Mouse (Mus musculus) kidney, embryonic 16.5 days (tissue): ENCODE results near the gene Cntrob. TPM values are rescaled to one million over a fixed set of nuclear protein-coding genes. Genes with fewer than 3 reads are reported as not detected.

Source experiments
- ATAC-seq: fragments of 200-750 bp; cut with Nextera tagmentation; 2 replicates; pipeline ENCODE4 v1.8.0; 2017; ENCODE audit warnings: moderate TSS enrichment; ENCODE audit not compliant: low FRiP score, low TSS enrichment
- H3K27ac ChIP-seq: fragments of 300-500 bp; sonication (generic); 2 replicates; pipeline ENCODE4 v1.5.1; 2014; ENCODE audit warnings: low read length
- H3K27me3 ChIP-seq: fragments of 300-500 bp; sonication (generic); 2 replicates; pipeline ENCODE4 v1.6.1; 2014; ENCODE audit warnings: low read length, control low read depth, mixed read lengths; ENCODE audit not compliant: insufficient read depth
- H3K36me3 ChIP-seq: fragments of 300-500 bp; sonication (generic); 2 replicates; pipeline ENCODE4 v1.6.1; 2014; ENCODE audit warnings: low read length, control low read depth, mixed read lengths; ENCODE audit not compliant: insufficient read depth
- H3K4me1 ChIP-seq: fragments of 300-500 bp; sonication (generic); 2 replicates; pipeline ENCODE4 v1.6.1; 2014; ENCODE audit warnings: low read length, control low read depth, mixed read lengths; ENCODE audit not compliant: insufficient read depth
- H3K4me2 ChIP-seq: fragments of 300-500 bp; sonication (generic); replicated peaks from 2 replicates; pipeline ENCODE4 v1.6.1; 2014; ENCODE audit warnings: low read depth, low read length
- H3K4me3 ChIP-seq: fragments of 300-500 bp; sonication (generic); 2 replicates; pipeline ENCODE4 v1.5.1; 2014; ENCODE audit warnings: mild to moderate bottlenecking, low read length
- H3K9ac ChIP-seq: fragments of 300-500 bp; sonication (generic); replicated peaks from 2 replicates; pipeline ENCODE4 v1.6.1; 2014; ENCODE audit warnings: low read length
- H3K9me3 ChIP-seq: fragments of 300-500 bp; sonication (generic); 2 replicates; pipeline ENCODE4 v1.6.1; 2016; ENCODE audit warnings: low read length, control low read depth
- WGBS: fragments of 180-500 bp; shearing (Covaris S2); extraction: QIAGEN DNeasy Blood & Tissue Kit; methylation state at CpG from one replicate; pipeline ENCODE4 v1.1.7; 2014; 5-methylcytosine and 5-hydroxymethylcytosine counted together
- polyA plus RNA-seq: library from polyadenylated mRNA; unstranded; fragments of >200 nt; fragmentation: Nextera tagmentation; extraction: Ambion mirVana; gene quantifications from 2 replicates; pipeline ENCODE4 v1.2.1, GENCODE M21; 2015

Gene Cntrob
- polyA plus RNA-seq, 1 experiment from 2014 or later = 23.2 TPM

GRCm38 (mm10) chr11:69257807-69258206 lies 65.8 kb downstream of the Cntrob start:
- ATAC-seq = no peak
- Histone ChIP-seq H3K36me3 (no peaks in the 10 kb centered on the region), H3K4me1 (no peaks in the 10 kb centered on the region), H3K27ac (no peak overlapping the region), H3K4me3 (no peak overlapping the region; the same call in 1 of the 2 replicates), H3K9ac (0 out of 2 replicates have a peak overlapping the region, but pooled peaks have one; percentile 55), H3K27me3 (peaks cover 4% of the 10 kb centered on the region; the same call in 1 of the 2 replicates), H3K4me2 (0 out of 2 replicates have a peak overlapping the region, but pooled peaks have one; percentile 30), H3K9me3 (no peaks in the 10 kb centered on the region)
- 48% methylated on average over 4 of the region's 4 CpGs for WGBS

- Histone ChIP-seq H3K4me3 (no peak overlapping the region), H3K27ac (no peak overlapping the region), H3K4me2 (no peak overlapping the region), H3K9ac (no peak overlapping the region), H3K27me3 (peaks cover 4% of the 10 kb centered on the region; the same call in 1 of the 2 replicates), H3K4me1 (no peaks in the 10 kb centered on the region), H3K36me3 (no peaks in the 10 kb centered on the region), H3K9me3 (no peaks in the 10 kb centered on the region)
- WGBS = 65% methylated on average over 2 of the region's 2 CpGs
- ATAC-seq = no peak
Measured at GRCm38 (mm10) chr11:69257072-69257471, 66.5 kb downstream of the Cntrob start.

GRCm38 (mm10) chr11:69254808-69255207 lies 68.8 kb downstream of the Cntrob start:
- Histone ChIP-seq H3K4me1 (no peaks in the 10 kb centered on the region), H3K27me3 (peaks cover 4% of the 10 kb centered on the region; the same call in 1 of the 2 replicates), H3K9me3 (no peaks in the 10 kb centered on the region), H3K4me3 (no peak overlapping the region), H3K27ac (no peak overlapping the region), H3K9ac (no peak overlapping the region), H3K4me2 (no peak overlapping the region), H3K36me3 (no peaks in the 10 kb centered on the region)
- WGBS = 83% methylated on average over 5 of the region's 5 CpGs
- no peak for ATAC-seq

- Histone ChIP-seq H3K9ac (0 out of 2 replicates have a peak overlapping the region, but pooled peaks have one; percentile 11), H3K4me3 (no peak overlapping the region), H3K4me2 (no peak overlapping the region), H3K4me1 (no peaks in the 10 kb centered on the region), H3K27me3 (peaks cover 4% of the 10 kb centered on the region; the same call in 1 of the 2 replicates), H3K36me3 (no peaks in the 10 kb centered on the region), H3K9me3 (no peaks in the 10 kb centered on the region), H3K27ac (no peak overlapping the region)
- 40% methylated on average over 9 of the region's 9 CpGs for WGBS
- ATAC-seq = no peak
Measured at GRCm38 (mm10) chr11:69253131-69253530, 70.4 kb downstream of the Cntrob start.

DNA sequence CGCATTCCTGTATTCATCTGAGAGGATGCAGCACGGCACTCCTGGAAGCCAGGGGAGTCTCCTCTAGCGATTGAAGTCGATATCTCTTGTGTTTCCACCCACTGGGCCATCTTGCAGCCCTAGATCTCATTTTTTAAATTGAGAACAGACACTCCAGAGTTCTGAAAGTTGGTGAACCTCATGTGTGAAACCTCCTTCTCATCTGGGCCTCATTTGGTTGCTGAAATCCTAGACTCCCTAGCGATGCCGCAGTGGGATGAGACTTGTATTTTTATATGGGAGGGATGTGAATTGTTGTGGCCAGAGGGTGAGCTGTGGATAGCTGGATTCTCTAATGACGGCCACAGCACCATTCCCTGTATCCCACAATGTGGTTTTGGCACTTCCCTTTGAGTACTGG lies 71.6 kb downstream of the Cntrob start:
- 82% methylated on average over 7 of the region's 7 CpGs for WGBS
- Histone ChIP-seq H3K36me3 (no peaks in the 10 kb centered on the region), H3K4me3 (no peak overlapping the region), H3K4me1 (no peaks in the 10 kb centered on the region), H3K9ac (no peak overlapping the region), H3K27me3 (peaks cover 4% of the 10 kb centered on the region; the same call in 1 of the 2 replicates), H3K9me3 (no peaks in the 10 kb centered on the region), H3K27ac (no peak overlapping the region), H3K4me2 (no peak overlapping the region)
- ATAC-seq = no peak

DNA sequence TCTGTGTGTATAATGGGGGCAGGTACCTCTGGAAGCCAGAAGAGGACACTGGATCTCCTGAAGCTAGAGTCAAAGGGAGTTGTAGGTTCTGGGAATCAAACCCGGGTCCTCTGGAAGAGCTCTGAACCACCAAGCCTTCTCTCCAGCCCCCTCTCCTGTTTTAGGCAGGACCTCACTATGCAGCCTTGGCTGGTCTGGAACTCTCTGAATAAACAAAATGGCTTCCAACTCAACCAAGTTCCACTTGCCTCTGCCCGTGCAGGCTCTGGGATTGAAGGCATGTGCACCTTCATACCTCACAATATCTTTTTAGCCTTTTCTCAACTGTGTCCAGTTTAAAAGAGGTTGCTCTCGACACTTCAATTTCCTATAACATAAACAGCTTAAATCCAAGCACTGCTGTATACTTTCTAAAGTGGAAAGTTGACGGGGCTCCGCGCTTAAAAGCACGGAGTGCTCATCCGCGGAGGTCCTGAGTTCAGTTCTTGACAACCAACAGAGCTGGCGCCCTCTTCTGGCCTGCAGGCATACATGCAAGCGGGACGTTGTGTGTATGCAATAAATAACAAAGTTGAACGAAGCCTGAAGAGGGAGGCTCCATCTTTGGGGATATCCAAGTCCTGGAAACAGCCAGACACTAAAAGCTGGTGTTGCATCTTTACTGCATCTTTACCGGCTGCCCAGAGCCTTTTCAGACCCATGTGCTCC lies 72.3 kb downstream of the Cntrob start:
- peaks cover 4% of the 10 kb centered on the region; the same call in 1 of the 2 replicates for H3K27me3 ChIP-seq
- 67% methylated on average over 14 of the region's 14 CpGs for WGBS
- no peak overlapping the region for H3K4me3 ChIP-seq
- no peak overlapping the region for H3K4me2 ChIP-seq
- no peaks in the 10 kb centered on the region for H3K36me3 ChIP-seq
- H3K4me1 ChIP-seq = no peaks in the 10 kb centered on the region; the same call in 1 of the 2 replicates
- ATAC-seq = no peak
- H3K27ac ChIP-seq = no peak overlapping the region
- no peaks in the 10 kb centered on the region for H3K9me3 ChIP-seq
- no peak overlapping the region for H3K9ac ChIP-seq

- no peaks in the 10 kb centered on the region for H3K9me3 ChIP-seq
- 67% methylated on average over 5 of the region's 5 CpGs for WGBS
- no peak overlapping the region for H3K4me2 ChIP-seq
- no peak overlapping the region for H3K27ac ChIP-seq
- no peaks in the 10 kb centered on the region for H3K27me3 ChIP-seq
- H3K36me3 ChIP-seq = no peaks in the 10 kb centered on the region
- no peak overlapping the region for H3K4me3 ChIP-seq
- no peak overlapping the region for H3K9ac ChIP-seq
- ATAC-seq = no peak
- peaks cover 6% of the 10 kb centered on the region for H3K4me1 ChIP-seq
Measured at GRCm38 (mm10) chr11:69250106-69250505, 73.5 kb downstream of the Cntrob start.

Other genes with a start within 250 kb of the Cntrob start
- gene Vamp2, start 235.3 kb downstream of the Cntrob start, polyA plus RNA-seq = 81.5 and 114 TPM in 2 replicates
- 11.4 and 15.6 TPM in 2 replicates for gene Per1, start 228.6 kb downstream of the Cntrob start, polyA plus RNA-seq
- gene Hes7, start 203.4 kb downstream of the Cntrob start, polyA plus RNA-seq = 0.39 and 0.51 TPM in 2 replicates
- 0.33 and 0.42 TPM in 2 replicates for gene 9130213A22Rik, start 201.2 kb downstream of the Cntrob start, polyA plus RNA-seq
- 0.32 and 0.76 TPM in 2 replicates for gene Aloxe3, start 197.9 kb downstream of the Cntrob start, polyA plus RNA-seq
- gene Alox12b, start 166.8 kb downstream of the Cntrob start, polyA plus RNA-seq = 0.30 and 0.41 TPM in 2 replicates
- 0.46 and 0.72 TPM in 2 replicates for gene Alox8, start 125.9 kb downstream of the Cntrob start, polyA plus RNA-seq
- gene Gucy2e, start 86.7 kb downstream of the Cntrob start, polyA plus RNA-seq = 0.17 and 0.27 TPM in 2 replicates
- gene Trappc1, start 205 bp upstream of the Cntrob start, polyA plus RNA-seq = 166 and 172 TPM in 2 replicates
- 3.3 and 3.8 TPM in 2 replicates for gene Kcnab3, start 2.5 kb upstream of the Cntrob start, polyA plus RNA-seq
- gene Rnf227, start 16.7 kb upstream of the Cntrob start, polyA plus RNA-seq = 16.4 and 17.8 TPM in 2 replicates
- gene Chd3, start 45.6 kb upstream of the Cntrob start, polyA plus RNA-seq = 58.6 and 67.2 TPM in 2 replicates
- 142 and 150 TPM in 2 replicates for gene Naa38, start 71.7 kb upstream of the Cntrob start, polyA plus RNA-seq
- 34.0 and 37.3 TPM in 2 replicates for gene Cyb5d1, start 71.9 kb upstream of the Cntrob start, polyA plus RNA-seq
- 46.5 and 47.7 TPM in 2 replicates for gene Tmem88, start 74.5 kb upstream of the Cntrob start, polyA plus RNA-seq
- 26.0 and 31.3 TPM in 2 replicates for gene Kdm6b, start 89.9 kb upstream of the Cntrob start, polyA plus RNA-seq
- 0.69 and 0.90 TPM in 2 replicates for gene Dnah2, start 225.3 kb upstream of the Cntrob start, polyA plus RNA-seq
- 11.8 and 12.6 TPM in 2 replicates for gene Efnb3, start 236.4 kb upstream of the Cntrob start, polyA plus RNA-seq